ENCODE assay signal across 11 mouse cellular contexts in genomic region chr2:166106631-166107030, GRCm38 (mm10). TPM values are rescaled to one million over a fixed set of nuclear protein-coding genes. Genes with fewer than 3 reads are reported as not detected.
A peak's percentile ranks its signal among the peaks of the same experiment; 100 is the strongest.
DNase-seq lines count a peak whose midpoint lies in the region; ATAC-seq and TF ChIP-seq lines count a peak whose summit lies in the region.
"Had no signal": no experiment of that assay in that cellular context is flagged by ENCODE, and none has a peak within 500 bp of the region (broad histone marks: within the 10 kb centered on the region; RNA-seq: fewer than 3 reads in every experiment).

No protein-coding gene starts in this region.

- no peak for TF ChIP-seq POLR2A in kidney, adult 2 months (IDR thresholded peaks at IDR 0.05; ENCODE audit: low read depth, low read length)

- H3K9ac ChIP-seq in heart, embryonic 16.5 days (ENCODE audit: low read length) = no peak overlapping the region; the same call in 1 of the 2 replicates
- H3K9ac ChIP-seq in limb, embryonic 12.5 days (replicated peaks) = no peak overlapping the region
- no peak overlapping the region for H3K9ac ChIP-seq in forebrain, postnatal 0 days
- no peak overlapping the region for H3K9ac ChIP-seq in limb, embryonic 15.5 days
- H3K9ac ChIP-seq: embryonic facial prominence, embryonic 15.5 days; liver, embryonic 15.5 days had no signal

- H3K4me1 ChIP-seq in heart, embryonic 16.5 days (ENCODE audit: control insufficient read depth, insufficient read depth, low read length) = peaks cover 32% of the 10 kb centered on the region
- H3K4me1 ChIP-seq in limb, embryonic 12.5 days (replicated peaks) = peaks cover 26% of the 10 kb centered on the region
- peaks cover 35% of the 10 kb centered on the region for H3K4me1 ChIP-seq in limb, embryonic 10.5 days
- H3K4me1 ChIP-seq in forebrain, postnatal 0 days (ENCODE audit: insufficient read depth) = peaks cover 3% of the 10 kb centered on the region; the same call in 1 of the 2 replicates
- H3K4me1 ChIP-seq in limb, embryonic 15.5 days = peaks cover 28% of the 10 kb centered on the region
- H3K4me1 ChIP-seq in kidney, adult 2 months (ENCODE audit: control insufficient read depth, insufficient read depth, low read length) = no peaks in the 10 kb centered on the region
- H3K4me1 ChIP-seq: liver, embryonic 15.5 days had no signal

- H3K36me3 ChIP-seq in heart, embryonic 16.5 days (ENCODE audit: control insufficient read depth, insufficient read depth) = no peaks in the 10 kb centered on the region
- peaks cover 83% of the 10 kb centered on the region for H3K36me3 ChIP-seq in limb, embryonic 12.5 days
- peaks cover 93% of the 10 kb centered on the region for H3K36me3 ChIP-seq in limb, embryonic 10.5 days
- no peaks in the 10 kb centered on the region for H3K36me3 ChIP-seq in forebrain, postnatal 0 days (ENCODE audit: insufficient read depth)
- H3K36me3 ChIP-seq in limb, embryonic 15.5 days = peaks cover 10% of the 10 kb centered on the region
- no peaks in the 10 kb centered on the region for H3K36me3 ChIP-seq in kidney, adult 2 months (ENCODE audit: control insufficient read depth, insufficient read depth, low read length)
- H3K36me3 ChIP-seq: liver, embryonic 15.5 days had no signal

- ATAC-seq in heart, embryonic 16.5 days (replicated peaks; ENCODE audit: extremely low read depth, insufficient read depth, low FRiP score) = no peak
- no peak for ATAC-seq in limb, embryonic 12.5 days (ENCODE audit: insufficient number of reproducible peaks, insufficient read depth, low FRiP score, low TSS enrichment, low read depth)
- peak; percentile 54 for ATAC-seq in forebrain, postnatal 0 days
- ATAC-seq in limb, embryonic 15.5 days (ENCODE audit: insufficient number of reproducible peaks, low FRiP score, low TSS enrichment, low read depth) = no peak

- TF ChIP-seq CTCF in forebrain, postnatal 0 days (IDR thresholded peaks at IDR 0.05; ENCODE audit: low read depth) = no peak
- TF ChIP-seq CTCF in kidney, adult 2 months (conservative IDR thresholded peaks at IDR 0.05; ENCODE audit: insufficient read depth, insufficient read length, low read depth, low read length) = no peak

- WGBS in heart, embryonic 16.5 days = 66% methylated on average over 2 of the region's 2 CpGs
- WGBS in limb, embryonic 12.5 days = 70% methylated on average over 2 of the region's 2 CpGs
- WGBS in limb, embryonic 10.5 days = 75% methylated on average over 2 of the region's 2 CpGs
- 22% methylated on average over 2 of the region's 2 CpGs for WGBS in forebrain, postnatal 0 days
- WGBS in limb, embryonic 15.5 days = 60% methylated on average over 2 of the region's 2 CpGs
- 75% methylated on average over 2 of the region's 2 CpGs for WGBS in kidney, adult 2 months

- no peak overlapping the region for H3K4me2 ChIP-seq in heart, embryonic 16.5 days (ENCODE audit: low read depth, low read length)
- no peak overlapping the region for H3K4me2 ChIP-seq in limb, embryonic 12.5 days
- H3K4me2 ChIP-seq in forebrain, postnatal 0 days (ENCODE audit: low read depth) = no peak overlapping the region
- no peak overlapping the region for H3K4me2 ChIP-seq in limb, embryonic 15.5 days
- H3K4me2 ChIP-seq: embryonic facial prominence, embryonic 15.5 days; liver, embryonic 15.5 days had no signal

- no peak overlapping the region for H3K4me3 ChIP-seq in heart, embryonic 16.5 days (ENCODE audit: low read length)
- no peak overlapping the region for H3K4me3 ChIP-seq in limb, embryonic 12.5 days (replicated peaks)
- H3K4me3 ChIP-seq in limb, embryonic 10.5 days = no peak overlapping the region
- no peak overlapping the region for H3K4me3 ChIP-seq in forebrain, postnatal 0 days (ENCODE audit: low read depth, low read length)
- no peak overlapping the region for H3K4me3 ChIP-seq in limb, embryonic 15.5 days
- no peak overlapping the region for H3K4me3 ChIP-seq in kidney, adult 2 months (ENCODE audit: insufficient read depth, low read depth, low read length)
- H3K4me3 ChIP-seq: embryonic facial prominence, embryonic 15.5 days; liver, embryonic 15.5 days had no signal

- H3K9me3 ChIP-seq in heart, embryonic 16.5 days (replicated peaks; ENCODE audit: control insufficient read depth, low read length) = no peaks in the 10 kb centered on the region
- no peaks in the 10 kb centered on the region for H3K9me3 ChIP-seq in limb, embryonic 12.5 days
- no peaks in the 10 kb centered on the region for H3K9me3 ChIP-seq in limb, embryonic 10.5 days (replicated peaks)
- H3K9me3 ChIP-seq in forebrain, postnatal 0 days (ENCODE audit: low read length) = no peaks in the 10 kb centered on the region
- H3K9me3 ChIP-seq in limb, embryonic 15.5 days = no peaks in the 10 kb centered on the region
- H3K9me3 ChIP-seq: embryonic facial prominence, embryonic 15.5 days; liver, embryonic 15.5 days had no signal

- no peaks in the 10 kb centered on the region for H3K27me3 ChIP-seq in heart, embryonic 16.5 days (ENCODE audit: control insufficient read depth, insufficient read depth, low read length)
- no peaks in the 10 kb centered on the region for H3K27me3 ChIP-seq in limb, embryonic 12.5 days
- no peaks in the 10 kb centered on the region for H3K27me3 ChIP-seq in limb, embryonic 10.5 days (ENCODE audit: low read depth, poor library complexity, severe bottlenecking)
- H3K27me3 ChIP-seq in forebrain, postnatal 0 days (ENCODE audit: insufficient read depth, low read length) = no peaks in the 10 kb centered on the region
- H3K27me3 ChIP-seq in limb, embryonic 15.5 days = no peaks in the 10 kb centered on the region
- no peaks in the 10 kb centered on the region for H3K27me3 ChIP-seq in kidney, adult 2 months (replicated peaks; ENCODE audit: control insufficient read depth, insufficient read depth, low read length)
- H3K27me3 ChIP-seq: embryonic facial prominence, embryonic 15.5 days; liver, embryonic 15.5 days had no signal

- DNase-seq in heart, adult 9 months (ENCODE audit: low spot score in 2 of 2) = no peak
- DNase-seq in limb, embryonic 10.5 days (ENCODE audit: low spot score) = no peak
- DNase-seq in forebrain, postnatal 0 days = peak; percentile 52
- no peak for DNase-seq in kidney, adult 2 months
- DNase-seq in adrenal gland, adult 8-10 months = no peak

- H3K27ac ChIP-seq in heart, embryonic 16.5 days (ENCODE audit: low read length) = peak overlapping the region; percentile 81
- H3K27ac ChIP-seq in limb, embryonic 12.5 days = 0 out of 2 replicates have a peak overlapping the region, but pooled peaks have one; percentile 23
- H3K27ac ChIP-seq in limb, embryonic 10.5 days = no peak overlapping the region
- H3K27ac ChIP-seq in forebrain, postnatal 0 days (ENCODE audit: low read depth, low read length) = no peak overlapping the region
- peak overlapping the region; percentile 8; the same call in 1 of the 2 replicates for H3K27ac ChIP-seq in limb, embryonic 15.5 days
- H3K27ac ChIP-seq in kidney, adult 2 months (ENCODE audit: insufficient read depth, low read depth, low read length) = no peak overlapping the region
- H3K27ac ChIP-seq: embryonic facial prominence, embryonic 15.5 days; liver, embryonic 15.5 days; macrophage had no signal

RNA-seq across cellular contexts. Expression of gene Sulf2, which starts 48.8 kb away (rescaled TPM):
- polyA plus RNA-seq in heart, embryonic 16.5 days (2015; fragmentation: Nextera tagmentation; extraction: Ambion mirVana) = 61.8 and 73.3 TPM in 2 replicates
- 176 and 187 TPM in 2 replicates for polyA plus RNA-seq in limb, embryonic 12.5 days (2016; fragmentation: Nextera tagmentation; extraction: Ambion mirVana)
- 157 and 188 TPM in 2 replicates for polyA plus RNA-seq in limb, embryonic 10.5 days (2016; fragmentation: Nextera tagmentation; extraction: Ambion mirVana)
- total RNA-seq in forebrain, postnatal 0 days (2014; rRNA removed) = 65.6 and 95.6 TPM in 2 replicates
- polyA plus RNA-seq in forebrain, postnatal 0 days (2015; fragmentation: Nextera tagmentation; extraction: Ambion mirVana) = 54.4 and 67.5 TPM in 2 replicates
- 149 and 184 TPM in 2 replicates for polyA plus RNA-seq in limb, embryonic 15.5 days (2015; fragmentation: Nextera tagmentation; extraction: Ambion mirVana)
- polyA plus RNA-seq in kidney, adult 2 months (2012; rRNA removed) = 18.6 and 23.8 TPM in 2 replicates
- total RNA-seq in adrenal gland, adult 8-10 months (2022) = 100 to 1,000 TPM in 2 of 4 experiments, 10 to 100 TPM in 2; 44.6 to 150 (median 89.6) TPM

Comparison
In these comparisons a context has a peak if more than half of its experiments do, and no peak if none do; other contexts are left out.
1. H3K27ac ChIP-seq: peak in heart, embryonic 16.5 days (single experiment), limb, embryonic 12.5 days (single experiment) and limb, embryonic 15.5 days (single experiment); none in limb, embryonic 10.5 days (single experiment), forebrain, postnatal 0 days (single experiment) and kidney, adult 2 months (single experiment).